Mouse (Mus musculus) MEL (cell line): Measurements from ENCODE around the gene Znrf1. TPM values are rescaled to one million over a fixed set of nuclear protein-coding genes. Genes with fewer than 3 reads are reported as not detected.

ENCODE experiments used
- DNase-seq: peaks from one replicate; pipeline ENCODE4 v3.0.0; 2011; ENCODE audit warnings: low read depth, low spot score
- H3K27ac ChIP-seq: 2 replicates; pipeline ENCODE4 v1.5.1; 2012; ENCODE audit warnings: low read depth, mild to moderate bottlenecking, control low read depth, low read length, moderate library complexity; ENCODE audit not compliant: control insufficient read depth
- H3K27me3 ChIP-seq, 2 experiments: fragments of 150-350 bp in 1 of 2; sonication (generic) in 1 of 2; 2 replicates each; pipeline ENCODE4 v1.6.1; 2012; ENCODE audit warnings: low read length in 2 of 2, mild to moderate bottlenecking in 2 of 2, improper control_type of control experiment in 1 of 2, moderate library complexity in 1 of 2; ENCODE audit not compliant: insufficient read depth in 2 of 2, control insufficient read depth in 1 of 2
- H3K36me3 ChIP-seq, 2 experiments: 2 replicates each; pipeline ENCODE4 v1.6.1; 2012 to 2014; ENCODE audit warnings: low read length in 2 of 2, improper control_type of control experiment in 1 of 2, inconsistent platforms in 1 of 2, mild to moderate bottlenecking in 1 of 2; ENCODE audit not compliant: insufficient read depth in 2 of 2, control insufficient read depth in 1 of 2
- H3K4me1 ChIP-seq, 2 experiments: fragments of 150-350 bp in 1 of 2; sonication (generic) in 1 of 2; 2 replicates each; pipeline ENCODE4 v1.6.1; 2012; ENCODE audit warnings: low read length in 2 of 2, improper control_type of control experiment in 1 of 2, mild to moderate bottlenecking in 1 of 2; ENCODE audit not compliant: insufficient read depth in 2 of 2, control insufficient read depth in 1 of 2
- H3K4me3 ChIP-seq, 2 experiments: fragments of 150-350 bp in 1 of 2; sonication (generic) in 1 of 2; 2 replicates each; pipeline ENCODE4 v1.5.1; 2012; ENCODE audit warnings: low read depth in 2 of 2, low read length in 2 of 2, mild to moderate bottlenecking in 2 of 2, moderate library complexity in 2 of 2, control low read depth in 1 of 2, improper control_type of control experiment in 1 of 2; ENCODE audit not compliant: control insufficient read depth in 1 of 2, insufficient read depth in 1 of 2
- H3K79me2 ChIP-seq: 2 replicates; pipeline ENCODE4 v1.6.1; 2012; ENCODE audit warnings: mild to moderate bottlenecking, low read length, moderate library complexity; ENCODE audit not compliant: control insufficient read depth, poor library complexity, insufficient read depth
- H3K9ac ChIP-seq: 2 replicates; pipeline ENCODE4 v1.6.1; 2012; ENCODE audit warnings: low read depth, mild to moderate bottlenecking, control low read depth, low read length, moderate library complexity; ENCODE audit not compliant: control insufficient read depth, poor library complexity, severe bottlenecking
- H3K9me3 ChIP-seq: fragments of 150-350 bp; sonication (generic); replicated peaks from 2 replicates; pipeline ENCODE4 v1.6.1; 2012; ENCODE audit warnings: mild to moderate bottlenecking, low read length, improper control_type of control experiment, moderate library complexity; ENCODE audit not compliant: insufficient read depth
- BHLHE40 ChIP-seq: IDR thresholded peaks from 2 replicates; pipeline ENCODE4 v1.6.1; 2012; ENCODE audit warnings: low read depth, mild to moderate bottlenecking, inconsistent platforms, low read length, improper control_type of control experiment, borderline replicate concordance
- CHD2 ChIP-seq: IDR thresholded peaks from 2 replicates; pipeline ENCODE4 v1.6.1; 2011; ENCODE audit warnings: low read length, improper control_type of control experiment
- CTCF ChIP-seq, 3 experiments: IDR thresholded peaks in 2 of 3; conservative IDR thresholded peaks in 1 of 3; 2 replicates each; pipeline ENCODE4 v1.5.1; 2011 to 2012; ENCODE audit warnings: low read length in 3 of 3, low read depth in 2 of 3, mild to moderate bottlenecking in 2 of 3, improper control_type of control experiment in 1 of 3, inconsistent platforms in 1 of 3, mixed read lengths in 1 of 3, moderate library complexity in 1 of 3; ENCODE audit not compliant: control insufficient read depth in 1 of 3, insufficient read depth in 1 of 3, poor library complexity in 1 of 3, severe bottlenecking in 1 of 3
- ETS1 ChIP-seq: IDR thresholded peaks from 2 replicates; pipeline ENCODE4 v1.6.1; 2012; ENCODE audit warnings: low read depth, mild to moderate bottlenecking, inconsistent platforms, low read length, improper control_type of control experiment, moderate library complexity
- HCFC1 ChIP-seq: IDR thresholded peaks from 2 replicates; pipeline ENCODE4 v1.6.1; 2012; ENCODE audit warnings: low read depth, mild to moderate bottlenecking, inconsistent platforms, low read length, improper control_type of control experiment, moderate library complexity
- MAX ChIP-seq: IDR thresholded peaks from 2 replicates; pipeline ENCODE4 v1.6.1; 2011; ENCODE audit warnings: low read length, improper control_type of control experiment
- MAZ ChIP-seq: IDR thresholded peaks from 2 replicates; pipeline ENCODE4 v1.6.1; 2012; ENCODE audit warnings: low read depth, mild to moderate bottlenecking, inconsistent platforms, low read length, improper control_type of control experiment
- MYB ChIP-seq: IDR thresholded peaks from 2 replicates; pipeline ENCODE4 v1.6.1; 2011; ENCODE audit warnings: mild to moderate bottlenecking, low read depth, low read length, improper control_type of control experiment
- MYC ChIP-seq: IDR thresholded peaks from 2 replicates; pipeline ENCODE4 v1.6.1; 2011; ENCODE audit warnings: low read depth, mild to moderate bottlenecking, low read length, improper control_type of control experiment, moderate library complexity
- NELFE ChIP-seq: IDR thresholded peaks from 2 replicates; pipeline ENCODE4 v1.6.1; 2011; ENCODE audit warnings: low read depth, low read length, improper control_type of control experiment
- NRF1 ChIP-seq: IDR thresholded peaks from 2 replicates; pipeline ENCODE4 v1.6.1; 2014; ENCODE audit warnings: low read depth, mild to moderate bottlenecking, inconsistent platforms, low read length, improper control_type of control experiment, moderate library complexity; ENCODE audit not compliant: poor library complexity, insufficient read depth, severe bottlenecking
- POLR2A ChIP-seq, 2 experiments: IDR thresholded peaks; 2 replicates each; pipeline ENCODE4 v1.6.1; 2011 to 2012; ENCODE audit warnings: low read length in 2 of 2, mild to moderate bottlenecking in 2 of 2, control low read depth in 1 of 2, improper control_type of control experiment in 1 of 2, low read depth in 1 of 2, moderate library complexity in 1 of 2; ENCODE audit not compliant: control insufficient read depth in 1 of 2, insufficient read depth in 1 of 2, poor library complexity in 1 of 2
- POLR2AphosphoS2 ChIP-seq: IDR thresholded peaks from 2 replicates; pipeline ENCODE4 v1.6.1; 2011; ENCODE audit warnings: low read length, improper control_type of control experiment
- RAD21 ChIP-seq: IDR thresholded peaks from 2 replicates; pipeline ENCODE4 v1.6.1; 2011; ENCODE audit warnings: mild to moderate bottlenecking, low read depth, low read length, improper control_type of control experiment
- RCOR1 ChIP-seq: IDR thresholded peaks from 2 replicates; pipeline ENCODE4 v1.6.1; 2012; ENCODE audit warnings: low read depth, mild to moderate bottlenecking, inconsistent platforms, low read length, improper control_type of control experiment
- SIN3A ChIP-seq: IDR thresholded peaks from 2 replicates; pipeline ENCODE4 v1.6.1; 2012; ENCODE audit warnings: low read length, improper control_type of control experiment, inconsistent platforms
- SMC3 ChIP-seq: IDR thresholded peaks from 2 replicates; pipeline ENCODE4 v1.6.1; 2011; ENCODE audit warnings: low read depth, low read length, improper control_type of control experiment
- TAL1 ChIP-seq: IDR thresholded peaks from 2 replicates; pipeline ENCODE4 v1.6.1; 2012; ENCODE audit warnings: mild to moderate bottlenecking, inconsistent platforms, low read length, moderate library complexity, mixed read lengths
- TBP ChIP-seq: IDR thresholded peaks from 2 replicates; pipeline ENCODE4 v1.8.0; 2011; ENCODE audit warnings: low read depth, low read length, improper control_type of control experiment
- UBTF ChIP-seq: IDR thresholded peaks from 2 replicates; pipeline ENCODE4 v1.6.1; 2012; ENCODE audit warnings: low read depth, mild to moderate bottlenecking, inconsistent platforms, low read length, improper control_type of control experiment, moderate library complexity, borderline replicate concordance; ENCODE audit not compliant: insufficient read depth
- USF1 ChIP-seq: IDR thresholded peaks from 2 replicates; pipeline ENCODE4 v1.6.1; 2014; ENCODE audit warnings: low read depth, mild to moderate bottlenecking, inconsistent platforms, low read length, improper control_type of control experiment, moderate library complexity
- ZC3H11A ChIP-seq: IDR thresholded peaks from 2 replicates; pipeline ENCODE4 v1.6.1; 2012; ENCODE audit warnings: low read depth, mild to moderate bottlenecking, inconsistent platforms, low read length, improper control_type of control experiment
- ZMIZ1 ChIP-seq: IDR thresholded peaks from 2 replicates; pipeline ENCODE4 v1.6.1; 2012; ENCODE audit warnings: low read depth, mild to moderate bottlenecking, inconsistent platforms, low read length, improper control_type of control experiment, moderate library complexity
- polyA plus RNA-seq, 2 experiments: library from polyadenylated mRNA; stranded (reverse) in 1 of 2; unstranded in 1 of 2; fragments of >175 nt in 1 of 2; fragments of >200 nt in 1 of 2; gene quantifications; 2 replicates each; pipeline versions ENCODE4 v1.2.1 to v1.2.4; 2012; ENCODE audit warnings: low replicate concordance in 2 of 2, low read depth in 1 of 2; ENCODE audit not compliant: insufficient read length in 2 of 2, insufficient read depth in 1 of 2, missing spikeins in 1 of 2
- total RNA-seq: library from RNA; depleted of rRNA; stranded (reverse); fragments of 300-350 nt; gene quantifications from 2 replicates; pipeline ENCODE4 v1.2.3, GENCODE M21; 2012; rRNA removed

Gene Znrf1
- total RNA-seq = 16.6 and 18.4 TPM in 2 replicates
- 10 to 100 TPM in 1 of 2 experiments, not detected in 1; 36.0 TPM for polyA plus RNA-seq

GRCm38 (mm10) chr8:111536031-111536977 lies at the start of gene Znrf1:
Gene Znrf1, plus strand, starts transcription at chr8:111536097.
- Histone ChIP-seq H3K79me2 (peaks cover 40% of the 10 kb centered on the region), H3K27ac (peak within 1 kb of the TSS; percentile 75), H3K36me3 (peaks cover 0 to 11% of the 10 kb centered on the region in 2 experiments; a peak in 2 of 4 replicates), H3K4me1 (peaks cover 1 to 18% of the 10 kb centered on the region in 2 experiments), H3K9ac (peak within 1 kb of the TSS; percentile 98), H3K4me3 (peak within 1 kb of the TSS; percentile 83 to 94), H3K27me3 (no peaks in the 10 kb centered on the region), H3K9me3 (no peaks in the 10 kb centered on the region)
- peak; percentile 51 to 84; a peak in 3 of 4 replicates for TF ChIP-seq POLR2A (IDR thresholded peaks at IDR 0.05; ENCODE audit: control insufficient read depth in 1 of 2, insufficient read depth in 1 of 2, low read depth in 1 of 2, low read length in 2 of 2, poor library complexity in 1 of 2)
- no peak for TF ChIP-seq MAX
- peak; percentile 43 for TF ChIP-seq NELFE
- no peak for TF ChIP-seq CHD2
- peak; percentile 41 for TF ChIP-seq RAD21
- TF ChIP-seq UBTF = peak; percentile 93; the same call in 1 of the 2 replicates
- TF ChIP-seq ZMIZ1 = no peak
- peak; percentile 10 to 59 (median 55); a peak in 5 of 6 replicates for TF ChIP-seq CTCF (IDR thresholded peaks at IDR 0.05 in 2 of 3, conservative IDR thresholded peaks at IDR 0.05 in 1 of 3; ENCODE audit: control insufficient read depth in 1 of 3, insufficient read depth in 1 of 3, low read depth in 2 of 3, low read length in 3 of 3, poor library complexity in 1 of 3, severe bottlenecking in 1 of 3)
- TF ChIP-seq BHLHE40 = no peak
- peak; percentile 61 for TF ChIP-seq SMC3
- peak; percentile 55 for TF ChIP-seq ZC3H11A
- peak; percentile 30 for TF ChIP-seq SIN3A
- TF ChIP-seq TBP = 0 out of 2 replicates have a peak, but pooled peaks have one; percentile 15
- peak; percentile 98 for TF ChIP-seq MAZ
- peak; percentile 67 for TF ChIP-seq NRF1
- TF ChIP-seq RCOR1 = 0 out of 2 replicates have a peak, but pooled peaks have one; percentile 7
- peak; percentile 73 for TF ChIP-seq MYB
- DNase-seq = peak; percentile 77

- peaks cover 0 to 6% of the 10 kb centered on the region in 2 experiments; a peak in 3 of 4 replicates for H3K36me3 ChIP-seq
- no peak overlapping the region for H3K4me3 ChIP-seq
- H3K27ac ChIP-seq = no peak overlapping the region
- no peak for DNase-seq
- no peaks in the 10 kb centered on the region for H3K9me3 ChIP-seq
- H3K27me3 ChIP-seq = no peaks in the 10 kb centered on the region
- no peak for TF ChIP-seq USF1
- TF ChIP-seq TAL1 = no peak
- TF ChIP-seq BHLHE40 = no peak
- no peak for TF ChIP-seq MAZ
- no peak for TF ChIP-seq NRF1
- TF ChIP-seq MAX = no peak
- no peak for TF ChIP-seq UBTF
- no peak for TF ChIP-seq NELFE
- no peak for TF ChIP-seq HCFC1
- no peak for TF ChIP-seq RCOR1
- TF ChIP-seq POLR2AphosphoS2 = no peak
- TF ChIP-seq ETS1 = no peak
- no peak for TF ChIP-seq MYC
- TF ChIP-seq, all 39 proteins: peak for 0
- Histone ChIP-seq H3K4me1 (no peaks in the 10 kb centered on the region), H3K9ac (no peak overlapping the region), H3K79me2 (no peaks in the 10 kb centered on the region)
Observed at GRCm38 (mm10) chr8:111490034-111490591, 45.8 kb upstream of the Znrf1 start.
